Mouse (Mus musculus) left cerebral cortex, adult 8-10 months (tissue): Measurements from ENCODE around the gene Prss46. TPM values are rescaled to one million over a fixed set of nuclear protein-coding genes. Genes with fewer than 3 reads are reported as not detected.
"Not testable (repeated sequence)": the region's sequence is repeated elsewhere in the genome, so short reads cannot be mapped to it uniquely, and the experiment has no call there.

ENCODE experiments used
- DNase-seq, 2 experiments: peaks; one replicate each; pipeline ENCODE4 v3.0.0; 2022; ENCODE audit warnings: low spot score in 2 of 2
- total RNA-seq, 4 experiments: library from RNA; stranded (reverse); gene quantifications; 2 replicates each; pipeline ENCODE4 v1.2.4; 2022

Gene Prss46
- not detected for total RNA-seq

DNA sequence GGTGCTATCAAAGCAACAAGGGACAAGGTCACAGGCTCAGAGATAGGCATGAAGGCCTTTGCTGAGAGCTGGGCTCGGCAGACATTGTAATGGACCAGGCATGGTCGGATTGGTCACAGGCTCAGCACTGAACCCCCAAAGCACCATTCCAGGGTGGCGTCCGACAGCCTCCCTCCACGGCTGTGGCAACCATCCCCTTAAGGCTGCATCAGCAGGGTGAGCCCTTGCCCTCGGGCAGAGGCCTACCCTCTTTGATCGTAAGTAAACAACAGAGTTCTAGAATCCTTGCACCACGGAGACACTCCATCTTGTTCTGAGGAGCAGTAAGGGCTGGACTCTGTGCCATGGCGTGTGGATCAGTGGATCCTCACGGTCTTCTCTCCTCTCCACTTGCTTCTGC, at the start of gene Prss46:
Prss46 (plus strand) TSS at position 301 of the 400 bp plus-strand sequence.
- no peak for DNase-seq

DNA sequence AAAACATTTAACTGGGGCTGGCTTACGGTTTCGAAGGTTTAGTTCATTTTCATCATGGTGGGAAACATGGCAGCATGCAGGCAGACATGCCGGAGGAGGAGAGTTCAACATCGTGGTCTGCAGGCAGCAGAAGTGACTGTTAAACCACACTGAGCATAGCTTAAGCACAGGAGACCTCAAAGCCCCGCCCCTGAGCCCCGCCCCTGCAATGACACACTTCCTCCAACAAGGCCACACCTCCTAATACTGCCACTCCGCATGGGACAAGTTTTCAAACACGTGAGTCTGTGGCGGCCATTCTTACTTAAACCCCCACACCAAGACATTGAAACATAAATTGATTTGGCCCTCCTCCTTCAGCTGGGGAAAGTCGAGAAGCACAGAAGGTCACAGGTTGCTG, 47.3 kb upstream of the Prss46 start:
- no peak for DNase-seq

- no peak for DNase-seq
Observed at GRCm38 (mm10) chr9:110797866-110798265, 46.4 kb upstream of the Prss46 start, which contains the start of gene Prss42. TSS of gene Prss42 (plus strand) at chr9:110798166.

DNA sequence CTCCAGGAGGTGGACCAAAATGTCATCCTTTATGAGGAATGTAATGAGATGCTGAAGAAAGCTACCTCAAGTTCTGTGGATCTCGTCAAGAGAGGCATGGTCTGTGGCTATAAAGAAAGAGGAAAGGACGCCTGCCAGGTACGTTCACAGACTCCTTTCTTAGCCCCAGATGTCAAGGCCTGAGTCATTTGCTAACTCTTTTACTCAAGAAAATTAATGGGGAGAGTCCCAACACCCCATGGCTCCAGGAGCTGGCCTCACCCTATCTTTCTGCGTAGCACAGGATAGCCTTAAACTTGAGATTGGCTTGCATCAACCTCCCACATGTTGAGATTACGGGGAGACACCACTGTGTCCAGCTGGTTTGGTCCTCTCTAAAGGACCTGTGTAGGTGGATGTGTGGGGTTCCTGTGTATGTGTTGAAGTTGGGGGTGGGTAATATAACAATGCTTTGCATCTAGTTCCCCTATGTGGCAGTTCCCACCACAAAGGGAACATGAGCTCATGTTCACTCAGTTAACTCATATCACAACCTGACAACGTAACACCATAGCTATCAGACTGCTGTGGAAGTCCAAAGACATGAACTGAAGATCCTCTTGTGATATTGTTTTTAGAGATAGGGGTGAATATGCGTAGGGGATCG, 43.3 kb upstream of the Prss46 start:
- DNase-seq = no peak

DNA sequence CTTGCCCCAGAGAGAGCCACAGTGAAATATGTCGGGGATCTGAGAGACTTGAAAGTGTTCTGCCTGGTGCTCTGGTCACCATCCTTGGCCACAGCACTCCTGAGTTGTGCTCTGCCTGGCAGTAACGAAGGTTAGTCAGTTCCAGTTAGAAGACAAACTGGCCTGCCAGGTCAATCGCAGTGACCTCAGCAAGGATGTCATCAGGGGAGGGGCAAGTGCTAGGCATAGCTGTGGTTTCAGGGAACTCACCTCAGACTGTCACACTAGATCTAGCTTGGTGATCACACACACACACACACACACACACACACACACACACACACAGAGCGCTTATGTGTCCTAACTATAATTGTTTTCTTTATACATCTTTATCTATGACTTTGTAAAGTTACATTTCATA, 41.0 kb upstream of the Prss46 start:
- DNase-seq = no peak

DNA sequence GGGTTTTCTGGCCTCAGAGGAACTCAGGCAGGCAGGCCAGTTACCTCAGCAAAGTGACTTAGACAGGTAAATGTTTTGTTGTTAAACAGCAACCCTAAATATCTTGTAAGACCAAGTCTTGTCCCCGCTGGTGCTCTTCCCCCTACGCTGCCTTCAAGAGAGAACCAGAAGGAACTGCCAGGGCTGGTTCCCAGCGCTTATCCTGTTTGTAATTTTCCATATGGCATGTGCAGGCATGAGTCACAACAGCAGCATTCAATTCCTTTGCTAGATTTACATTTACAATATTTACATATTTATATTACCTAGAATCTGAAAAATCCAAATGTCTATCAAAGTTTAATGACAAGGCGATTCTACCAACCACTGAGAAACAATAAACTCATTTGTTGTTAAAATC, 34.3 kb upstream of the Prss46 start:
- peak in 1 of 2 experiments; percentile 15 for DNase-seq

GRCm38 (mm10) chr9:110813789-110814188, 30.5 kb upstream of the Prss46 start, which contains the start of gene Prss44:
TSS of gene Prss44 (plus strand) at chr9:110813994.
- no peak for DNase-seq

- DNase-seq = not testable (repeated sequence)
Observed at GRCm38 (mm10) chr9:110820546-110820945, 23.8 kb upstream of the Prss46 start.

- DNase-seq = no peak
Observed at GRCm38 (mm10) chr9:110821436-110821835, 22.9 kb upstream of the Prss46 start.

GRCm38 (mm10) chr9:110825426-110825825, 18.9 kb upstream of the Prss46 start:
- no peak for DNase-seq

GRCm38 (mm10) chr9:110825832-110826231, 18.5 kb upstream of the Prss46 start:
- no peak for DNase-seq

DNA sequence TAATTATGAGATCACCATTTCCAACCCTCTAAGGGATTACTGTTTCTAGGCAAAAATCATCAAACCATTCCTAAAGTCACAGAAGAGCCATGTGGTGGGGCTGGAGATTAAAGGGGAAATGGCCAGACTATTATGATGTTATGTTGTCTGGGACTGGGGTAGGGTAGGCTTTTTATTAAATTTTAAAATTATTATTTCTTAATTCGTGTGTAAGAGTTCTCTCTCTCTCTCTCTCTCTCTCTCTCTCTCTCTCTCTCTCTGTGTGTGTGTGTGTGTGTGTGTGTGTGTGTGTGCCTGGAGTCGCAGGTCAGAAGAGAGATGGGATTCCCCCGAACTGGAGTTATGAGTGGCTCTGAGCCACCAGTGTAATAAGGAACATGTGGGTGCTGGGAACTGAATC, 17.9 kb upstream of the Prss46 start, which contains the start of gene Prss43:
Prss43 (plus strand) TSS at position 301 of the 400 bp plus-strand sequence.
- DNase-seq = no peak

GRCm38 (mm10) chr9:110833021-110833420, 11.3 kb upstream of the Prss46 start:
- DNase-seq = no peak

DNA sequence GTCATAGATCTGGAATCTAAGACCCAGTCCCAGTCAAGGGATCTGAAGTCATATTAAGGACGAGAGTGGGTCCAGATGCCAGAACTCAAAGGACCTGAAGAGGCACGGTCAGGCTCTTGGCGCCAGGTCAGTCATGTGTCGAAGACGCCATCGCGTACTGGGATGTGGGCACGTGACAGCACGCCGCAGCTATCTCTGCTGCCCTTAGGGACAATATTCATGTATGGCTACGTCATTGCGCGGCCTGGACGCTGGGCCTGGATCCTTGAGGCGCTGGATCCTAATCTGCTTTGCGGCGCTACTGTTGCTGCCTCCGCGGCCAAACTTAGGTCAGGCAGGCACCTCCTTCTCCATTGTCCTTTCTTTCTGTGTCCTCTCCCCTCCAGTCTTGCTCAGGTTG, 9.9 kb upstream of the Prss46 start, which contains the start of gene Prss45:
Prss45 (plus strand) TSS at position 178 of the 400 bp plus-strand sequence.
- DNase-seq = no peak

DNA sequence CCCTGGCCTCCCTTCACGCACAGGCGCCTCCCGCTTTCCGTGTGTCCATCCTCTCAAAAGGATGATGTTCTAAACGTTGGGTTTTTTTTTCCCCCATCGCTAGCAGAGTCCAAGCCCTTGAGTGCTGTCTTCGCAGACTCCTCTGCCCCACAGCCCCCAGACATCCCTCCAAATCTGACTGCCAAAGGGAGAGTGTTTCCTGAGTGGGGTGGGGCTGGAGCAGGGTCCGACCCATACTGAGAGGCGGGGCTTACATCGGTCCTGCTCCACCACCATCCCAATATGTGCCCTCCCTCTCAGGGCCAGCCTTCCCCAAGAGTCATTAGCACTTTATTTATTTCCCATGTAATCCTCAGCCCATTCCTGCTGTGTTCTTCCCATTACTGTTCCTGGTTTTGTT, 9.3 kb upstream of the Prss46 start:
- DNase-seq = no peak

- DNase-seq = peak in 1 of 2 experiments; percentile 45
Observed at GRCm38 (mm10) chr9:110836112-110836511, 8.2 kb upstream of the Prss46 start.

DNA sequence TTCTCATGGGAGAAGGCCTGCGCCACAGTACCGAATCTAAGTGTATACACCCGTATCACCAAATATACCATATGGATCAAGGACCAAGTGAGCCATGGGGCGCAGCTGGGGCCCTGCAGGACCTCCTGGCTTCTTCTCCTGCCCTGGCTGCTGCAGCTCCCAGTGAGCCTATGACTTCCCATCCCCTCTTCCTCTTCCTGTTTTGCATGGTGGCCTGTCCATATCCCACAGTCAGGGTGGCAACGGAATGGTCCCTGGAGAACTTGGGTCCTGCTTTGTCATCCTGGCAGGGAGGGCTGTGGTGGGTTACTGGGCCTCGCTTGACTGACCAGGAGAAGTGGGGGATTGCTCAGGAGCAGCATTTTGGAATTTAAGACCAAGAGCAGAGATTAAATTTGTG, 3.4 kb upstream of the Prss46 start:
- DNase-seq = no peak

- no peak for DNase-seq
Observed at GRCm38 (mm10) chr9:110841438-110841837, 2.9 kb upstream of the Prss46 start.

- no peak for DNase-seq
Observed at GRCm38 (mm10) chr9:110849162-110849561, 4.9 kb downstream of the Prss46 start.

DNA sequence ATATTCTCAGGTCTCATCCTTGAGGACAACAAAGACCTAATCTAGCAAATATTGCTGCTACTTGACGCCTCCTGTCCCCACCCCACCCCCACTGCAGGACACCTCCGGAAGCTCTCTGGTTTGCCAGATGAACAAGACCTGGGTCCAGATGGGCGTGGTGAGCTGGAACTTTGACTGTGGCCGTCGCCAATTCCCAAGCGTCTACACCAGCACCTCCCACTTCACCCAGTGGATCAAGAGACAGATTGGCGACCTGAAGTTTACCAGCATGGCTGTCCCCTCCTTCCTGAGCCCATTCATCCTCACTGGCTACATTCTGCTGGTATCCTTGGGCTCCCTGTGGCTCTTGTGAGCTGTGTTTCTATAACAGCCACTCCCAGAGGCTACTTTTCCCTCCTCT, 11.6 kb downstream of the Prss46 start:
- no peak for DNase-seq

GRCm38 (mm10) chr9:110856920-110857319, 12.6 kb downstream of the Prss46 start:
- DNase-seq = no peak

DNA sequence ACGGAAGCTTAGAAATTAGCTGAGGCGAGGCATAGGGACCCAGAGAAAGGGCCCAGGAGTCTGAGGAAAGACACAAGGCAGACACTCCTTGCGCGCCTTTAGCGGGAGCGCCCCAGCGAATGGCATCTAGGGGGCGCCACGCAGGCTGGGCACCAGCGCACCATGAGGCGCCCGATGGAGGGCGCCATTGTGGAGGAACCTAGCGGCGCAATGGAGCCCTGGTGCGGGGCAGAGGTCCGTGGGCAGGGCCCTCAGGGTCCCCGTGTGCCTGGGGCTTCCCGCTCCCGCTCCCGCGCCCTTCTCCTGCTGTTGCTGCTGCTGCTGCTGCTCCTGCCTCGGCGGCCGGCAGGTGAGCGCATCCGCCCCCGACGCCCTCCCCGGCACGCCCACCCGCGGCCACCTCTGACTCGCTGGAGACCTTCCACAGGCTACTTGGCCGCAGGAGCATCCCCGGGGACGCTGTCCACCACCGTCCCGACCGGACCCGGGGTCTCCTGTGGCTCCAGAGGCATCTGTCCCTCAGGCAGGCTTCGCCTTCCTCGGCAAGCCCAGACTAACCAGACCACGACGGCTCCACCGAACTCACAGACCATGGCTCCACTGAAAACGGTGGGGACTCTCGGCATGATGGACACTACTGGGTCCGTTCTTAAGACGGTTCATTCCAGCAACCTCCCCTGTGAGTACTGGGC, 13.6 kb downstream of the Prss46 start, which contains the start of gene Prss50:
Prss50 (plus strand) TSS at position 187 of the 692 bp plus-strand sequence.
- DNase-seq = no peak

GRCm38 (mm10) chr9:110858523-110858922, 14.2 kb downstream of the Prss46 start:
- no peak for DNase-seq
